Mouse (Mus musculus) urinary bladder, adult 2 months (tissue): ENCODE results near the gene Ccr5. TPM values are rescaled to one million over a fixed set of nuclear protein-coding genes. Genes with fewer than 3 reads are reported as not detected.

Experiments used
- DNase-seq: peaks from one replicate; pipeline ENCODE4 v3.0.0; 2022; ENCODE audit warnings: low spot score
- polyA plus RNA-seq: library from polyadenylated mRNA; depleted of rRNA; stranded (reverse); fragments of >200 nt; gene quantifications from 2 replicates; pipeline ENCODE4 v1.2.3, GENCODE M21; 2012; rRNA removed

Ccr5 gene
- polyA plus RNA-seq, 1 experiment = 2.9 TPM

- no peak for DNase-seq
These were observed 16.9 kb downstream of the Ccr5 start for GRCm38 (mm10) chr9:124138055-124138775.

- no peak for DNase-seq
These were observed 22.3 kb downstream of the Ccr5 start for GRCm38 (mm10) chr9:124143678-124144077.

- no peak for DNase-seq
These were observed 25.0 kb downstream of the Ccr5 start for GRCm38 (mm10) chr9:124146307-124146706.

Other genes starting within 250 kb of the Ccr5 start
- 3.0 and 3.8 TPM in 2 replicates for gene Ccr1, start 152.9 kb upstream of the Ccr5 start, polyA plus RNA-seq
- gene Ccr1l1, start 143.1 kb upstream of the Ccr5 start, polyA plus RNA-seq = 0.17 and 0.37 TPM in 2 replicates
- gene Ccr3, start 99.6 kb upstream of the Ccr5 start, polyA plus RNA-seq = 0.32 and 0.38 TPM in 2 replicates
- 10.9 and 11.1 TPM in 2 replicates for gene Ccr2, start 19.6 kb upstream of the Ccr5 start, polyA plus RNA-seq
- gene 2010315B03Rik, start 191.2 kb downstream of the Ccr5 start, polyA plus RNA-seq = 21.6 and 30.0 TPM in 2 replicates